Mouse (Mus musculus) MEL (cell line): ENCODE results near the gene Mgat5.

ENCODE experiments used
- CTCF ChIP-seq, 3 experiments: IDR thresholded peaks in 2 of 3; conservative IDR thresholded peaks in 1 of 3; 2 replicates each; pipeline ENCODE4 v1.5.1; 2011 to 2012; ENCODE audit warnings: low read length in 3 of 3, low read depth in 2 of 3, mild to moderate bottlenecking in 2 of 3, improper control_type of control experiment in 1 of 3, inconsistent platforms in 1 of 3, mixed read lengths in 1 of 3, moderate library complexity in 1 of 3; ENCODE audit not compliant: control insufficient read depth in 1 of 3, insufficient read depth in 1 of 3, poor library complexity in 1 of 3, severe bottlenecking in 1 of 3
- NRF1 ChIP-seq: IDR thresholded peaks from 2 replicates; pipeline ENCODE4 v1.6.1; 2014; ENCODE audit warnings: low read depth, mild to moderate bottlenecking, inconsistent platforms, low read length, improper control_type of control experiment, moderate library complexity; ENCODE audit not compliant: poor library complexity, insufficient read depth, severe bottlenecking
- RAD21 ChIP-seq: IDR thresholded peaks from 2 replicates; pipeline ENCODE4 v1.6.1; 2011; ENCODE audit warnings: mild to moderate bottlenecking, low read depth, low read length, improper control_type of control experiment

- TF ChIP-seq RAD21 (no peak), CTCF (IDR thresholded peaks at IDR 0.05 in 2 of 3, conservative IDR thresholded peaks at IDR 0.05 in 1 of 3; ENCODE audit: control insufficient read depth in 1 of 3, insufficient read depth in 1 of 3, low read depth in 2 of 3, low read length in 3 of 3, poor library complexity in 1 of 3, severe bottlenecking in 1 of 3) (no peak), NRF1 (no peak)
These were observed 36.6 kb upstream of the Mgat5 start for GRCm38 (mm10) chr1:127168205-127168604.
